Mouse (Mus musculus) heart, postnatal 0 days (tissue): ENCODE data around the gene Smarcc1.

Experiments
- CTCF ChIP-seq: IDR thresholded peaks from 2 replicates; pipeline ENCODE4 v1.5.1; 2016; ENCODE audit warnings: antibody characterized with exemption, control low read depth, low read depth
- EP300 ChIP-seq: IDR thresholded peaks from 2 replicates; pipeline ENCODE4 v1.6.1; 2016; ENCODE audit warnings: antibody characterized with exemption, low read depth

GRCm38 (mm10) chr9:110228671-110229070, 111.2 kb downstream of the Smarcc1 start:
- TF ChIP-seq EP300 = no peak
- TF ChIP-seq CTCF = no peak
